8 mouse cellular contexts compared by ENCODE assay signal in genomic region chr5:140828363-140828762, GRCm38 (mm10). TPM values are rescaled to one million over a fixed set of nuclear protein-coding genes. Genes with fewer than 3 reads are reported as not detected.
DNase-seq lines count a peak whose midpoint lies in the region; ATAC-seq and TF ChIP-seq lines count a peak whose summit lies in the region.

No protein-coding gene starts in this region.

- no peaks in the 10 kb centered on the region for H3K27me3 ChIP-seq in kidney, postnatal 0 days (ENCODE audit: insufficient read depth, low read length)
- no peaks in the 10 kb centered on the region for H3K27me3 ChIP-seq in midbrain, embryonic 15.5 days (replicated peaks)

- no peaks in the 10 kb centered on the region for H3K9me3 ChIP-seq in kidney, postnatal 0 days (replicated peaks; ENCODE audit: low read length)
- no peaks in the 10 kb centered on the region for H3K9me3 ChIP-seq in midbrain, embryonic 15.5 days

- H3K27ac ChIP-seq in kidney, postnatal 0 days: peak overlapping the region; percentile 43
- peak overlapping the region; percentile 43; the same call in 1 of the 2 replicates for H3K27ac ChIP-seq in embryonic fibroblast, embryonic 13.5 days (ENCODE audit: insufficient read depth, low read length)
- no peak overlapping the region for H3K27ac ChIP-seq in midbrain, embryonic 15.5 days

- no peaks in the 10 kb centered on the region for H3K36me3 ChIP-seq in kidney, postnatal 0 days (ENCODE audit: insufficient read depth, low read length)
- H3K36me3 ChIP-seq in midbrain, embryonic 15.5 days (replicated peaks): no peaks in the 10 kb centered on the region

- no peak for DNase-seq in kidney, postnatal 0 days (ENCODE audit: low spot score)
- DNase-seq in kidney, postnatal 4 days: no peak
- DNase-seq in induced T-regulatory cell, adult 2 months (ENCODE audit: low read depth): peak; percentile 9
- DNase-seq in frontal cortex, postnatal 10 days (ENCODE audit: low spot score in 2 of 2): no peak
- DNase-seq in adrenal gland, adult 2 months: no peak
- no peak for DNase-seq in thymus, postnatal 36 days

- no peak for ATAC-seq in kidney, postnatal 0 days (replicated peaks; ENCODE audit: low FRiP score, low read depth)
- no peak for ATAC-seq in midbrain, embryonic 15.5 days (replicated peaks)

- peak overlapping the region; percentile 83 for H3K4me2 ChIP-seq in kidney, postnatal 0 days (ENCODE audit: low read length)
- peak overlapping the region; percentile 89 for H3K4me2 ChIP-seq in midbrain, embryonic 15.5 days

- no peak for TF ChIP-seq CTCF in kidney, postnatal 0 days (IDR thresholded peaks at IDR 0.05; ENCODE audit: low read depth)
- TF ChIP-seq CTCF in embryonic fibroblast, embryonic 13.5 days (IDR thresholded peaks at IDR 0.05; ENCODE audit: borderline replicate concordance, insufficient read depth, low read length): no peak

- peak overlapping the region; percentile 1; the same call in 1 of the 2 replicates for H3K4me3 ChIP-seq in kidney, postnatal 0 days (replicated peaks; ENCODE audit: low read depth, low read length)
- peak overlapping the region; percentile 28 for H3K4me3 ChIP-seq in embryonic fibroblast, embryonic 13.5 days (ENCODE audit: insufficient read depth, low read length)
- peak overlapping the region; percentile 67; the same call in 1 of the 2 replicates for H3K4me3 ChIP-seq in midbrain, embryonic 15.5 days

- TF ChIP-seq POLR2A in embryonic fibroblast, embryonic 13.5 days (IDR thresholded peaks at IDR 0.05; ENCODE audit: low read depth, low read length): no peak

- H3K4me1 ChIP-seq in kidney, postnatal 0 days (replicated peaks; ENCODE audit: insufficient read depth, low read length): peaks cover 7% of the 10 kb centered on the region; the same call in 1 of the 2 replicates
- H3K4me1 ChIP-seq in embryonic fibroblast, embryonic 13.5 days (ENCODE audit: control insufficient read depth, insufficient read depth, low read length): peaks cover 10% of the 10 kb centered on the region
- H3K4me1 ChIP-seq in midbrain, embryonic 15.5 days: peaks cover 45% of the 10 kb centered on the region

- no peak overlapping the region for H3K9ac ChIP-seq in kidney, postnatal 0 days (ENCODE audit: low read depth, low read length)
- H3K9ac ChIP-seq in midbrain, embryonic 15.5 days: no peak overlapping the region

- 59% methylated on average over 2 of the region's 2 CpGs for WGBS in kidney, postnatal 0 days
- WGBS in midbrain, embryonic 15.5 days: 46% methylated on average over 2 of the region's 2 CpGs

RNA-seq across cellular contexts. Expression of gene Gna12, which starts 1.9 kb away (rescaled TPM):
- polyA plus RNA-seq in kidney, postnatal 0 days (2015; fragmentation: Nextera tagmentation; extraction: Ambion mirVana): 28.1 and 48.8 TPM in 2 replicates
- polyA plus RNA-seq in embryonic fibroblast, embryonic 13.5 days (2011; ENCODE audit: insufficient read length, low read depth, missing spikeins): 49.5 TPM in 2 replicates
- 49.8 and 63.1 TPM in 2 replicates for polyA plus RNA-seq in midbrain, embryonic 15.5 days (2015; fragmentation: Nextera tagmentation; extraction: Ambion mirVana)
- total RNA-seq in adrenal gland, adult 2 months (2021): 100 to 1,000 TPM; 116 to 121 TPM
- 153 and 200 TPM in 2 replicates for polyA plus RNA-seq in adrenal gland, adult 2 months (2012; rRNA removed)

Comparison
In these comparisons a context has a peak if more than half of its experiments do, and no peak if none do; other contexts are left out.
1. H3K4me3 ChIP-seq: peak in every context shown above with its lines; median percentile 67 in midbrain, embryonic 15.5 days; 28 in embryonic fibroblast, embryonic 13.5 days; 1 in kidney, postnatal 0 days.